Comparison of ENCODE assay signal across 8 mouse cellular contexts in genomic region chr19:60889101-60889713, GRCm38 (mm10). TPM values are rescaled to one million over a fixed set of nuclear protein-coding genes. Genes with fewer than 3 reads are reported as not detected.
DNase-seq lines count a peak whose midpoint lies in the region; ATAC-seq and TF ChIP-seq lines count a peak whose summit lies in the region.

No protein-coding gene starts in this region.

- DNase-seq in CD4-positive, CD25-positive, alpha-beta regulatory T cell, adult 2 months (ENCODE audit: low read depth, low spot score) = peak; percentile 23
- peak; percentile 68 for DNase-seq in embryo, embryonic 10 days (ENCODE audit: low spot score)
- peak; percentile 22 for DNase-seq in gonadal fat pad, adult 2 months (ENCODE audit: low read depth)
- peak; percentile 46 for DNase-seq in limb, embryonic 14.5 days (ENCODE audit: low spot score)
- peak; percentile 73 for DNase-seq in stomach, postnatal 0 days (ENCODE audit: low spot score)

- ATAC-seq in CD4-positive, CD25-positive, alpha-beta regulatory T cell, adult 4 months = no peak
- peak; percentile 58 for ATAC-seq in intestine, embryonic 16.5 days
- no peak; the same call in 1 of the 2 replicates for ATAC-seq in limb, embryonic 14.5 days (ENCODE audit: low FRiP score, low read depth)
- ATAC-seq in midbrain, embryonic 15.5 days (replicated peaks) = 0 out of 2 replicates have a peak, but pooled peaks have one; percentile 5
- ATAC-seq in stomach, postnatal 0 days (ENCODE audit: low FRiP score, low TSS enrichment) = peak; percentile 79

- peak overlapping the region; percentile 83 for H3K4me3 ChIP-seq in intestine, embryonic 16.5 days (ENCODE audit: low read length)
- peak overlapping the region; percentile 74 for H3K4me3 ChIP-seq in limb, embryonic 14.5 days (replicated peaks; ENCODE audit: low read length)
- H3K4me3 ChIP-seq in midbrain, embryonic 15.5 days = peak overlapping the region; percentile 82
- H3K4me3 ChIP-seq in stomach, postnatal 0 days (ENCODE audit: low read depth, low read length) = peak overlapping the region; percentile 90

- H3K36me3 ChIP-seq in intestine, embryonic 16.5 days (ENCODE audit: control insufficient read depth, insufficient read depth, low read length) = no peaks in the 10 kb centered on the region
- H3K36me3 ChIP-seq in limb, embryonic 14.5 days (ENCODE audit: control insufficient read depth, insufficient read depth, low read length) = no peaks in the 10 kb centered on the region
- no peaks in the 10 kb centered on the region for H3K36me3 ChIP-seq in midbrain, embryonic 15.5 days (replicated peaks)
- H3K36me3 ChIP-seq in stomach, postnatal 0 days (ENCODE audit: control insufficient read depth, insufficient read depth, low read length) = no peaks in the 10 kb centered on the region

- no peaks in the 10 kb centered on the region for H3K27me3 ChIP-seq in intestine, embryonic 16.5 days (replicated peaks; ENCODE audit: control insufficient read depth, insufficient read depth, low read length)
- H3K27me3 ChIP-seq in limb, embryonic 14.5 days (ENCODE audit: control insufficient read depth, insufficient read depth, low read length) = no peaks in the 10 kb centered on the region
- H3K27me3 ChIP-seq in midbrain, embryonic 15.5 days (replicated peaks) = no peaks in the 10 kb centered on the region
- no peaks in the 10 kb centered on the region for H3K27me3 ChIP-seq in stomach, postnatal 0 days (ENCODE audit: control insufficient read depth, insufficient read depth, low read length)

- no peaks in the 10 kb centered on the region for H3K9me3 ChIP-seq in intestine, embryonic 16.5 days (ENCODE audit: control insufficient read depth, low read length)
- H3K9me3 ChIP-seq in limb, embryonic 14.5 days (ENCODE audit: control insufficient read depth, low read length) = no peaks in the 10 kb centered on the region
- H3K9me3 ChIP-seq in midbrain, embryonic 15.5 days = no peaks in the 10 kb centered on the region
- no peaks in the 10 kb centered on the region for H3K9me3 ChIP-seq in stomach, postnatal 0 days (ENCODE audit: control insufficient read depth, low read length)

- peak overlapping the region; percentile 92 for H3K4me2 ChIP-seq in intestine, embryonic 16.5 days (ENCODE audit: low read depth, low read length)
- H3K4me2 ChIP-seq in limb, embryonic 14.5 days (replicated peaks; ENCODE audit: low read depth, low read length, severe bottlenecking) = peak overlapping the region; percentile 75
- peak overlapping the region; percentile 51 for H3K4me2 ChIP-seq in midbrain, embryonic 15.5 days
- H3K4me2 ChIP-seq in stomach, postnatal 0 days (replicated peaks; ENCODE audit: low read depth) = peak overlapping the region; percentile 86

- H3K27ac ChIP-seq in intestine, embryonic 16.5 days (ENCODE audit: low read length) = peak overlapping the region; percentile 98
- H3K27ac ChIP-seq in limb, embryonic 14.5 days (replicated peaks; ENCODE audit: low read depth, low read length) = peak overlapping the region; percentile 97
- peak overlapping the region; percentile 93 for H3K27ac ChIP-seq in midbrain, embryonic 15.5 days
- peak overlapping the region; percentile 98 for H3K27ac ChIP-seq in stomach, postnatal 0 days (replicated peaks)

- peaks cover 9% of the 10 kb centered on the region for H3K4me1 ChIP-seq in intestine, embryonic 16.5 days (ENCODE audit: control insufficient read depth, insufficient read depth, low read length)
- peaks cover 9% of the 10 kb centered on the region; the same call in 1 of the 2 replicates for H3K4me1 ChIP-seq in limb, embryonic 14.5 days (ENCODE audit: control insufficient read depth, insufficient read depth, low read length)
- H3K4me1 ChIP-seq in midbrain, embryonic 15.5 days = peaks cover 24% of the 10 kb centered on the region
- H3K4me1 ChIP-seq in stomach, postnatal 0 days (replicated peaks; ENCODE audit: control insufficient read depth, insufficient read depth) = no peaks in the 10 kb centered on the region

- no peak for TF ChIP-seq CTCF in stomach, postnatal 0 days (IDR thresholded peaks at IDR 0.05; ENCODE audit: low read depth)

- WGBS in intestine, embryonic 16.5 days = 6% methylated on average over 17 of the region's 17 CpGs
- WGBS in limb, embryonic 14.5 days = 8% methylated on average over 17 of the region's 17 CpGs
- 3% methylated on average over 17 of the region's 17 CpGs for WGBS in midbrain, embryonic 15.5 days
- WGBS in stomach, postnatal 0 days = 8% methylated on average over 17 of the region's 17 CpGs

- no peak for TF ChIP-seq EP300 in stomach, postnatal 0 days (optimal IDR thresholded peaks at IDR 0.05)

- H3K9ac ChIP-seq in intestine, embryonic 16.5 days (ENCODE audit: low read depth, low read length) = peak overlapping the region; percentile 94
- peak overlapping the region; percentile 79; the same call in 1 of the 2 replicates for H3K9ac ChIP-seq in limb, embryonic 14.5 days (ENCODE audit: low read depth, low read length, severe bottlenecking)
- H3K9ac ChIP-seq in midbrain, embryonic 15.5 days = peak overlapping the region; percentile 66
- peak overlapping the region; percentile 79; the same call in 1 of the 2 replicates for H3K9ac ChIP-seq in stomach, postnatal 0 days (ENCODE audit: low read length)

- no peak for TF ChIP-seq POLR2A in limb, embryonic 14.5 days (IDR thresholded peaks at IDR 0.05; ENCODE audit: borderline replicate concordance, extremely low read depth, insufficient read depth, insufficient read length)

RNA-seq across cellular contexts. Expression of gene Grk5, which starts 0.3 kb away (rescaled TPM):
- 1 to 10 TPM; 1.8 to 2.5 TPM for polyA plus RNA-seq in CD4-positive, CD25-positive, alpha-beta regulatory T cell, adult 4 months (2017; shearing (Covaris generic))
- 4.6 and 5.4 TPM in 2 replicates for polyA plus RNA-seq in gonadal fat pad, adult 2 months (2012; rRNA removed)
- 1.3 and 1.4 TPM in 2 replicates for polyA plus RNA-seq in intestine, embryonic 16.5 days (2015; fragmentation: Nextera tagmentation; extraction: Ambion mirVana)
- 3.5 and 3.8 TPM in 2 replicates for polyA plus RNA-seq in limb, embryonic 14.5 days (2012; rRNA removed)
- polyA plus RNA-seq in limb, embryonic 14.5 days (2014; fragmentation: Nextera tagmentation; extraction: Ambion mirVana) = 2.7 and 3.2 TPM in 2 replicates
- 2.5 and 2.6 TPM in 2 replicates for polyA plus RNA-seq in midbrain, embryonic 15.5 days (2015; fragmentation: Nextera tagmentation; extraction: Ambion mirVana)
- 1.0 and 1.1 TPM in 2 replicates for polyA plus RNA-seq in stomach, postnatal 0 days (2015; fragmentation: Nextera tagmentation; extraction: Ambion mirVana)

RNA-seq across cellular contexts. Expression of gene Prdx3, which starts 14.9 kb away (rescaled TPM):
- polyA plus RNA-seq in CD4-positive, CD25-positive, alpha-beta regulatory T cell, adult 4 months (2017; shearing (Covaris generic)) = 100 to 1,000 TPM; 119 to 123 TPM
- 164 and 183 TPM in 2 replicates for polyA plus RNA-seq in gonadal fat pad, adult 2 months (2012; rRNA removed)
- polyA plus RNA-seq in intestine, embryonic 16.5 days (2015; fragmentation: Nextera tagmentation; extraction: Ambion mirVana) = 161 and 179 TPM in 2 replicates
- 80.9 and 83.8 TPM in 2 replicates for polyA plus RNA-seq in limb, embryonic 14.5 days (2012; rRNA removed)
- polyA plus RNA-seq in limb, embryonic 14.5 days (2014; fragmentation: Nextera tagmentation; extraction: Ambion mirVana) = 103 and 109 TPM in 2 replicates
- polyA plus RNA-seq in midbrain, embryonic 15.5 days (2015; fragmentation: Nextera tagmentation; extraction: Ambion mirVana) = 87.2 and 90.3 TPM in 2 replicates
- 123 and 127 TPM in 2 replicates for polyA plus RNA-seq in stomach, postnatal 0 days (2015; fragmentation: Nextera tagmentation; extraction: Ambion mirVana)

RNA-seq across cellular contexts. Expression of gene Sfxn4, which starts 27.9 kb away (rescaled TPM):
- polyA plus RNA-seq in CD4-positive, CD25-positive, alpha-beta regulatory T cell, adult 4 months (2017; shearing (Covaris generic)) = 1 to 10 TPM; 3.9 to 4.6 TPM
- polyA plus RNA-seq in gonadal fat pad, adult 2 months (2012; rRNA removed) = 1.9 and 2.6 TPM in 2 replicates
- 3.7 and 4.2 TPM in 2 replicates for polyA plus RNA-seq in intestine, embryonic 16.5 days (2015; fragmentation: Nextera tagmentation; extraction: Ambion mirVana)
- polyA plus RNA-seq in limb, embryonic 14.5 days (2012; rRNA removed) = 11.2 TPM in 2 replicates
- 8.8 and 9.7 TPM in 2 replicates for polyA plus RNA-seq in limb, embryonic 14.5 days (2014; fragmentation: Nextera tagmentation; extraction: Ambion mirVana)
- polyA plus RNA-seq in midbrain, embryonic 15.5 days (2015; fragmentation: Nextera tagmentation; extraction: Ambion mirVana) = 10.7 and 11.5 TPM in 2 replicates
- 2.2 and 2.8 TPM in 2 replicates for polyA plus RNA-seq in stomach, postnatal 0 days (2015; fragmentation: Nextera tagmentation; extraction: Ambion mirVana)

Comparison
In these comparisons a context has a peak if more than half of its experiments do, and no peak if none do; other contexts are left out.
1. DNase-seq: peak in every context shown above with its lines; median percentile 73 in stomach, postnatal 0 days; 68 in embryo, embryonic 10 days; 46 in limb, embryonic 14.5 days; 23 in CD4-positive, CD25-positive, alpha-beta regulatory T cell, adult 2 months; 22 in gonadal fat pad, adult 2 months.
2. ATAC-seq: peak in intestine, embryonic 16.5 days (single experiment), midbrain, embryonic 15.5 days (single experiment) and stomach, postnatal 0 days (single experiment); none in CD4-positive, CD25-positive, alpha-beta regulatory T cell, adult 4 months (single experiment) and limb, embryonic 14.5 days (single experiment).
3. Peak in every context shown above with its lines, with median percentiles within 50 percentile points of each other: H3K27ac ChIP-seq, H3K4me2 ChIP-seq, H3K4me3 ChIP-seq and H3K9ac ChIP-seq.